Mouse (Mus musculus): ENCODE measurements around the gene Dysf.

- no peak for TF ChIP-seq GATA1 (IDR thresholded peaks at IDR 0.05; ENCODE audit: borderline replicate concordance, low read length)
- no peak for TF ChIP-seq FLI1 (IDR thresholded peaks at IDR 0.05; ENCODE audit: low read length)
Measured at GRCm38 (mm10) chr6:84143328-84143727, 134.9 kb downstream of the Dysf start.

All from megakaryocyte, embryonic 14.5 days (primary cell).